Mouse (Mus musculus): ENCODE measurements around the gene Xpnpep2. TPM values are rescaled to one million over a fixed set of nuclear protein-coding genes. Genes with fewer than 3 reads are reported as not detected.

Gene Xpnpep2
- total and polyA plus RNA-seq, 3 experiments, result 1.5 to 2.1 (median 1.9) TPM

- no peak overlapping the region for H3K9ac ChIP-seq (ENCODE audit: low read depth, low read length)
- H3K27ac ChIP-seq, result no peak overlapping the region
- no peaks in the 10 kb centered on the region for H3K79me2 ChIP-seq (replicated peaks; ENCODE audit: control insufficient read depth, insufficient read depth, low read length)
- TF ChIP-seq CTCF (IDR thresholded peaks at IDR 0.05) (no peak), POLR2A (IDR thresholded peaks at IDR 0.05; ENCODE audit: insufficient read depth, low read depth, low read length) (no peak), EP300 (IDR thresholded peaks at IDR 0.05; ENCODE audit: insufficient read depth, low read depth, low read length) (no peak)
- no peaks in the 10 kb centered on the region for H3K36me3 ChIP-seq (ENCODE audit: control insufficient read depth, insufficient read depth, low read length)
- 62% methylated on average over 1 of the region's 1 CpGs for WGBS
- H3K4me3 ChIP-seq, result no peak overlapping the region
- intact Hi-C loops (cut with DNase I), result no loop called here
- no peak for DNase-seq
- 0 out of 2 replicates have a peak, but pooled peaks cover 1% of the 10 kb centered on the region for H3K4me1 ChIP-seq (ENCODE audit: control insufficient read depth, insufficient read depth, low read length)
- no peaks in the 10 kb centered on the region for H3K27me3 ChIP-seq (ENCODE audit: control insufficient read depth, insufficient read depth, low read length)
These were observed 20.6 kb downstream of the Xpnpep2 start for GRCm38 (mm10) chrX:48129167-48129566.

GRCm38 (mm10) chrX:48136935-48137334 is 28.4 kb downstream of the Xpnpep2 start:
- intact Hi-C loops (cut with DNase I), result no loop called here
- Histone ChIP-seq H3K79me2 (replicated peaks; ENCODE audit: control insufficient read depth, insufficient read depth, low read length) (no peaks in the 10 kb centered on the region), H3K27me3 (ENCODE audit: control insufficient read depth, insufficient read depth, low read length) (no peaks in the 10 kb centered on the region), H3K4me1 (ENCODE audit: control insufficient read depth, insufficient read depth, low read length) (no peaks in the 10 kb centered on the region), H3K9ac (ENCODE audit: low read depth, low read length) (no peak overlapping the region), H3K4me3 (no peak overlapping the region), H3K27ac (no peak overlapping the region), H3K36me3 (ENCODE audit: control insufficient read depth, insufficient read depth, low read length) (no peaks in the 10 kb centered on the region)
- WGBS, result 85% methylated on average over 4 of the region's 4 CpGs
- TF ChIP-seq EP300 (IDR thresholded peaks at IDR 0.05; ENCODE audit: insufficient read depth, low read depth, low read length) (no peak), POLR2A (IDR thresholded peaks at IDR 0.05; ENCODE audit: insufficient read depth, low read depth, low read length) (no peak), CTCF (IDR thresholded peaks at IDR 0.05) (no peak)
- DNase-seq, result no peak

- WGBS, result 78% methylated on average over 6 of the region's 6 CpGs
- H3K79me2 ChIP-seq (replicated peaks; ENCODE audit: control insufficient read depth, insufficient read depth, low read length), result no peaks in the 10 kb centered on the region
- intact Hi-C loops (cut with DNase I), result no loop called here
These were observed 29.5 kb downstream of the Xpnpep2 start for GRCm38 (mm10) chrX:48138011-48138410.

GRCm38 (mm10) chrX:48138539-48139275 is 30.2 kb downstream of the Xpnpep2 start:
- Histone ChIP-seq H3K9ac (ENCODE audit: low read depth, low read length) (no peak overlapping the region), H3K4me3 (no peak overlapping the region), H3K27ac (no peak overlapping the region), H3K79me2 (replicated peaks; ENCODE audit: control insufficient read depth, insufficient read depth, low read length) (no peaks in the 10 kb centered on the region), H3K27me3 (ENCODE audit: control insufficient read depth, insufficient read depth, low read length) (no peaks in the 10 kb centered on the region), H3K4me1 (ENCODE audit: control insufficient read depth, insufficient read depth, low read length) (no peaks in the 10 kb centered on the region), H3K36me3 (ENCODE audit: control insufficient read depth, insufficient read depth, low read length) (no peaks in the 10 kb centered on the region)
- TF ChIP-seq EP300 (IDR thresholded peaks at IDR 0.05; ENCODE audit: insufficient read depth, low read depth, low read length), result no peak
- no peak for TF ChIP-seq POLR2A (IDR thresholded peaks at IDR 0.05; ENCODE audit: insufficient read depth, low read depth, low read length)
- no peak for TF ChIP-seq CTCF (IDR thresholded peaks at IDR 0.05)
- WGBS, result 52% methylated on average over 7 of the region's 7 CpGs
- no peak for DNase-seq
- intact Hi-C loops (cut with DNase I), result no loop called here

More at GRCm38 (mm10) chrX:48138011-48138410, 29.5 kb downstream of the Xpnpep2 start:
- Histone ChIP-seq H3K27me3 (ENCODE audit: control insufficient read depth, insufficient read depth, low read length) (no peaks in the 10 kb centered on the region), H3K4me1 (ENCODE audit: control insufficient read depth, insufficient read depth, low read length) (no peaks in the 10 kb centered on the region), H3K9ac (ENCODE audit: low read depth, low read length) (no peak overlapping the region), H3K4me3 (no peak overlapping the region), H3K27ac (no peak overlapping the region), H3K36me3 (ENCODE audit: control insufficient read depth, insufficient read depth, low read length) (no peaks in the 10 kb centered on the region)
- no peak for TF ChIP-seq CTCF (IDR thresholded peaks at IDR 0.05)
- no peak for TF ChIP-seq POLR2A (IDR thresholded peaks at IDR 0.05; ENCODE audit: insufficient read depth, low read depth, low read length)
- TF ChIP-seq EP300 (IDR thresholded peaks at IDR 0.05; ENCODE audit: insufficient read depth, low read depth, low read length), result no peak
- DNase-seq, result no peak

GRCm38 (mm10) chrX:48139368-48140285 is 31.1 kb downstream of the Xpnpep2 start:
- no peaks in the 10 kb centered on the region for H3K79me2 ChIP-seq (replicated peaks; ENCODE audit: control insufficient read depth, insufficient read depth, low read length)
- H3K4me3 ChIP-seq, result no peak overlapping the region
- H3K36me3 ChIP-seq (ENCODE audit: control insufficient read depth, insufficient read depth, low read length), result no peaks in the 10 kb centered on the region
- TF ChIP-seq CTCF (IDR thresholded peaks at IDR 0.05) (no peak), POLR2A (IDR thresholded peaks at IDR 0.05; ENCODE audit: insufficient read depth, low read depth, low read length) (no peak), EP300 (IDR thresholded peaks at IDR 0.05; ENCODE audit: insufficient read depth, low read depth, low read length) (no peak)
- DNase-seq, result no peak
- no peaks in the 10 kb centered on the region for H3K4me1 ChIP-seq (ENCODE audit: control insufficient read depth, insufficient read depth, low read length)
- no peak overlapping the region for H3K27ac ChIP-seq
- 52% methylated on average over 14 of the region's 14 CpGs for WGBS
- H3K27me3 ChIP-seq (ENCODE audit: control insufficient read depth, insufficient read depth, low read length), result no peaks in the 10 kb centered on the region
- intact Hi-C loops (cut with DNase I), result no loop called here
- no peak overlapping the region for H3K9ac ChIP-seq (ENCODE audit: low read depth, low read length)

Measured in heart, adult 2 months (tissue).